Mouse (Mus musculus) testis, adult 2 months (tissue): ENCODE measurements at regions not wholly inside any gene's neighbourhood (a gene's known extent, or its start where the extent isn't known, plus 50 kb on each side); places are given as distances from the start of the nearest gene placed in this dataset.

Experiments
- H3K27ac ChIP-seq: fragments of 200-500 bp; 2 replicates; pipeline ENCODE4 v1.5.1; 2012; ENCODE audit warnings: low read depth, low read length; ENCODE audit not compliant: control insufficient read depth, insufficient read depth
- H3K27me3 ChIP-seq: fragments of 200-500 bp; 2 replicates; pipeline ENCODE4 v1.6.1; 2012; ENCODE audit warnings: mild to moderate bottlenecking, low read length, moderate library complexity; ENCODE audit not compliant: control insufficient read depth, insufficient read depth
- H3K36me3 ChIP-seq: fragments of 200-500 bp; 2 replicates; pipeline ENCODE4 v1.6.1; 2012; ENCODE audit warnings: mild to moderate bottlenecking, low read length; ENCODE audit not compliant: control insufficient read depth, insufficient read depth
- H3K4me1 ChIP-seq: fragments of 200-500 bp; 2 replicates; pipeline ENCODE4 v1.6.1; 2012; ENCODE audit warnings: low read length; ENCODE audit not compliant: control insufficient read depth, insufficient read depth
- H3K4me3 ChIP-seq: fragments of 200-500 bp; 2 replicates; pipeline ENCODE4 v1.5.1; 2012; ENCODE audit warnings: low read depth, mild to moderate bottlenecking, low read length, moderate library complexity, mixed read lengths; ENCODE audit not compliant: control insufficient read depth
- CTCF ChIP-seq: fragments of 200-500 bp; IDR thresholded peaks from 2 replicates; pipeline ENCODE4 v1.5.1; 2012; ENCODE audit warnings: low read depth, mild to moderate bottlenecking, inconsistent platforms, low read length, moderate library complexity; ENCODE audit not compliant: control insufficient read depth, insufficient read depth, insufficient replicate concordance
- POLR2A ChIP-seq: fragments of 200-500 bp; IDR thresholded peaks from 2 replicates; pipeline ENCODE4 v1.6.1; 2012; ENCODE audit warnings: low read depth, mild to moderate bottlenecking, inconsistent platforms, low read length, moderate library complexity; ENCODE audit not compliant: control insufficient read depth

DNA sequence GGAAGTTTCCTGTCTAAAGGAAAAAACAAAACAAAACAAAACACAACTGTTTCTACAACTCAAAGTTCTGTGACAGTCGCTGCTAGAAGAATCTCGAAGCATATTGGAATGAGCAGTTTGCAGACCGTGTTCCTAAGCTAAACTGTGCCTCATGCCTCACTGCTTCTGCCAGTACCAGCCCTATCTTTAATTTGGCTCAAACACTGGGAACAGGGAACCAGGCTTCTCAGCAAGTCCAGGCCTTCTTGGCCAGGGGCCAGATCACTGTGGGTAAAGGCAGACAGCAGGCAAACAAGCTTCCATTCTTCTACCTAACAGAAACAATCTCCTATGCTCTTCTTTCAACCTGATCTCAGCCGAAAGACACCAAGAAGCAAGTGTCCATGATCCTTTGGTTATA lies 56.5 kb downstream of the Tmsb4x start:
- Histone ChIP-seq H3K27ac (peak overlapping the region; percentile 29; the same call in 1 of the 2 replicates), H3K4me1 (no peaks in the 10 kb centered on the region), H3K36me3 (no peaks in the 10 kb centered on the region), H3K4me3 (no peak overlapping the region), H3K27me3 (no peaks in the 10 kb centered on the region)
- no peak for TF ChIP-seq CTCF

DNA sequence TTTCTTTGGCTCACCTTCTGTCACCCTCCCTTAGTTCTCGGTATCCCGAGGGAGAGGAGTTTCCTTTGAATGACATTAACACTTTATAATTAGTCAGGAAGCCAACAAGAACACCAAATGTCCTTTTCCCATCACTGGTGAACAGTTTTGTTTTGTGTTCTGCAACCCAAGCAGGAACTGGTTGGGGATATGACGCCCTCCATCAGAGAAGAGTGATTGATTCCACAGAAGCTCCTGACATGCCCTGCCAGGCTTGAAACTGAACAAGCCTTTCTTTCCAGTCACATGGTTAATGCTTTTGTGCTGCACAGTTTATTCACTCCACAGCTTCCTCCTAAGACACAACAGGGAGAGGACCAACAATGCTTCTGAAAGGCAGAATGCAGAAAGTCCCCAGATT lies 57.8 kb downstream of the Tmsb4x start:
- Histone ChIP-seq H3K27me3 (no peaks in the 10 kb centered on the region), H3K4me1 (no peaks in the 10 kb centered on the region), H3K27ac (no peak overlapping the region), H3K4me3 (no peak overlapping the region), H3K36me3 (no peaks in the 10 kb centered on the region)
- TF ChIP-seq POLR2A = no peak
- TF ChIP-seq CTCF = no peak

DNA sequence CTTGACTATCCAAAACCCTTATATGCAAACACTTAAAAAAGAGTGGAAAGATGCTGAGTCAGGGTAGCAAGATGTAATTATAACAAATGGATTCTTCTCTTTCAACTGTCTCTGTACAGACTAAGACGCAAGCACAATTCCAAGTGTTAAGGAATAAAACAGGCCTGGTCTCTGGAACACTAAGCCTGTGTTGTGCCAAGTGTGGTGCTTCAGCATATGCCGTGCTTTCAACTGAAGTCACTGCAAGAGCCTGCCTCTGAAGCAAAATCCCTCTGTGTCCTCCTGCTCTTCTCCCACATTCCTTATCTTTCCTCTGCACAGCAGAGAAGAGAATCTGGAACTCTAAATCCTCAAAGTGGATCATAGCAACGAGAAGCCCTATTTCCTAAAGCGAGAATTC lies 59.7 kb downstream of the Tmsb4x start:
- Histone ChIP-seq H3K27ac (no peak overlapping the region), H3K27me3 (no peaks in the 10 kb centered on the region), H3K36me3 (no peaks in the 10 kb centered on the region), H3K4me3 (no peak overlapping the region), H3K4me1 (no peaks in the 10 kb centered on the region)
- TF ChIP-seq CTCF (no peak), POLR2A (no peak)

DNA sequence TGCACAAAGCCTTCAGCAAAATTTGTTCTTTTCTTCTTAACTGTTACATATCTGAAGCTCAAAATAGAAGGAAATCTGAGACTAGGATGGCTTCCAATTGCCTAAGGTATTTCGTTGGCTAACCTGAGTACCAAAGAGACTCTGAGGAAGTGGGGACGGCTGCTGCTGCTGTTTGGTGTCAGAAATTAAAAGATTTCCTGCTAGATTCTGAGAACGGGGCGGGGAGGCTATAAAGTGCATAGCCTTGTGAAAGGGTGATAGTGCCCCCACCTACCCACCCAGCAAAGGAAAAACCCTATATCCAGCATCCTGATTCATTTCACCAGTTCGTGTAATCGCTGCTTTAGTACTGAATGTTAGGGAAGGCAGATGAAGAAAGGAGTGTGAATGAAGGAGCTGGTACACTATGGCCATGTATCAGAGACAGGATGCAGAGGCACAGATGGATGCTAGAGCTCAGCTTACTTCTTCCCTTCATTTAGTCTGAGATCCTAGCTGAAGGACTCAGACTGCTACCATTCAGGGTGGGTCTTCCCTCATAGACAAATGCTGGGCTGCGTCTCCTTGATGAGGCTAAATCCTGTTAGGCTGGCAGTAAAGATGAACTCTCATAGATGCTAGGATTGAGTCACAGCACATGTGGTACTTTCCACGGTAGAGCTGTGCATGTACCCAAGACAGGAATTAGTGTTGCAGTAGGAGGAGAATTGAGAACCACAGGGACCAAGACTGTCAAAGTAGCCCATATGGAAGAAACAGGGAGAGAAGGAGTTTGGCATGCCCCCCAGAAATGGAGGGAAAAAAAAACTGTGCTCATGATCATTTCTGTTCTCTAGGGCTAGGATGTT lies 62.4 kb downstream of the Tmsb4x start:
- Histone ChIP-seq H3K4me3 (no peak overlapping the region), H3K36me3 (no peaks in the 10 kb centered on the region), H3K27me3 (no peaks in the 10 kb centered on the region), H3K27ac (no peak overlapping the region), H3K4me1 (no peaks in the 10 kb centered on the region)
- TF ChIP-seq CTCF = no peak
- no peak for TF ChIP-seq POLR2A

DNA sequence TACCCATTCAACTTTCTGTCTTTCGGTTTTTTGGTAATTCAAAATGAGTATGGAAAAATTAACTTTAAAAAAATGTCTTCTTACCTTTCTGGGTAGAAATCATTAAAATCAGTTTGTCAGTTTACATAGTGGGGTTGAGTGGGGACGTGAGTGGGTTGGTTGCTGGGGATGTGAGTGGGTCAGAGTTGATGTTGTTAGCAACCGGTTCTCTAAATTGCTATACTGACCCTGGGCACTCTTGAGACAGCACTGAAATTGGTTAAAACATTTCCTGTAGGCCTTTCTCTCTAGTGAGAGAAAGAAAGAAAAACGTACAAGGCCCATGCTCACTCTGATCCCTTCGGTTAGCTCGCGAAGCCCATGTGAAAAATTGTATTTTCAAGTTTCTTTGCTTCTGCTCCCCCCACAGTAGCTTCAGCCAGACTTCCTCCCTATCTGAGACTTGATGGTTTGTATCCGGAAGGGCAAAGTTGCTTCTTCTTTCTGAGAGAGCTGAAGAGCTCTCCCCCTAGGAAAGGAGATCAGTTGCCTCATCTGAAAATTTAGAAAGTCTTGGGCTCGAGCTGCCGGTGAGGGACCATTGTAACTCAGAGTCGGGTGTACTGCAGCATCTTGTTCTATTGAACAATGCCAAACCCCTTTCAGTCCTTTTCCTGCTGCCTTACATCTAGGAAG lies 63.5 kb downstream of the Tmsb4x start:
- no peak for TF ChIP-seq POLR2A
- no peak for TF ChIP-seq CTCF
- Histone ChIP-seq H3K27ac (no peak overlapping the region), H3K4me1 (no peaks in the 10 kb centered on the region), H3K27me3 (no peaks in the 10 kb centered on the region), H3K36me3 (no peaks in the 10 kb centered on the region), H3K4me3 (no peak overlapping the region)

DNA sequence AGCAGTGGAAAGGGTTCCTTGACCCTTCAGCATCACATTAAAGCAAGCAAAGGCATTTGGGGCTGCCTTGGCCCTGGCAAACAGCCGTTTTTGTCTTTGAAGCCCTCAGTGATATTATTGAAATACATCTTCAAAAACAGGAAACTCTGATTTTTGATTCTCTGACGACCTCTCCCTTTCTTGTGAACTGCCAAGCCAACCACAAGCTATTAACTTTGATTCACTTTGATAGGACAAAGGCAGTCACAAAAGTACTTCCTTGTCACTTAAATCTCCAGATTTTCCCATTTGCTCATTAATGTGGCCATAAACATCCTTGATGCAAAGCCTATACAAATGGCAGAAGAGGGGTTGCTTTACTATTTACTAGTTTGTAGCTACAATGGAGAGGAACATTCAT lies 70.0 kb downstream of the Tmsb4x start:
- H3K4me1 ChIP-seq = no peaks in the 10 kb centered on the region
- H3K36me3 ChIP-seq = no peaks in the 10 kb centered on the region
- no peak for TF ChIP-seq CTCF
- no peak for TF ChIP-seq POLR2A
- no peaks in the 10 kb centered on the region for H3K27me3 ChIP-seq
- no peak overlapping the region for H3K4me3 ChIP-seq
- no peak overlapping the region for H3K27ac ChIP-seq

DNA sequence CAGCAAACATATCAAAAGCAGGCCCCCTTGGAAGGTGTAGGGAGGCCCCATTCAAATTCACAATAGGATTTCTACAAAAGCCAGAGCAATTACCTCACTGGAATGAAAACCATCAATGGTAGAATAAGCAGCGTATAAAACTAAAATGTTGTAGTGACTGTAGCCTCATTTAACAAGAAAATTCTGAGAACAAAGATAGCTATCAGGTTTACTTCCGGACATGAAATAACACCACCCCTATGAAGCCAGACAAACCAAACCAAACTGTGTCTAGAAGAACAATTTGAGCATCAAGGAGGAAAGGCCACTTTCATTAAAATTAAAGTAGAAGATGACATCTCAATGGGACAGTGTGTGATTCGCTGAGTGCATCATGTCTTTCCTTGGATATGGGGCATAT lies 74.9 kb downstream of the Tmsb4x start:
- TF ChIP-seq CTCF (no peak), POLR2A (no peak)
- Histone ChIP-seq H3K27ac (no peak overlapping the region), H3K27me3 (no peaks in the 10 kb centered on the region), H3K4me1 (no peaks in the 10 kb centered on the region), H3K4me3 (no peak overlapping the region), H3K36me3 (no peaks in the 10 kb centered on the region)
